Mouse (Mus musculus): ENCODE results near the gene Nlgn2. TPM values are rescaled to one million over a fixed set of nuclear protein-coding genes. Genes with fewer than 3 reads are reported as not detected.

The Nlgn2 gene
- total and polyA plus RNA-seq, 3 experiments, result 20.3 to 43.3 (median 29.8) TPM

DNA sequence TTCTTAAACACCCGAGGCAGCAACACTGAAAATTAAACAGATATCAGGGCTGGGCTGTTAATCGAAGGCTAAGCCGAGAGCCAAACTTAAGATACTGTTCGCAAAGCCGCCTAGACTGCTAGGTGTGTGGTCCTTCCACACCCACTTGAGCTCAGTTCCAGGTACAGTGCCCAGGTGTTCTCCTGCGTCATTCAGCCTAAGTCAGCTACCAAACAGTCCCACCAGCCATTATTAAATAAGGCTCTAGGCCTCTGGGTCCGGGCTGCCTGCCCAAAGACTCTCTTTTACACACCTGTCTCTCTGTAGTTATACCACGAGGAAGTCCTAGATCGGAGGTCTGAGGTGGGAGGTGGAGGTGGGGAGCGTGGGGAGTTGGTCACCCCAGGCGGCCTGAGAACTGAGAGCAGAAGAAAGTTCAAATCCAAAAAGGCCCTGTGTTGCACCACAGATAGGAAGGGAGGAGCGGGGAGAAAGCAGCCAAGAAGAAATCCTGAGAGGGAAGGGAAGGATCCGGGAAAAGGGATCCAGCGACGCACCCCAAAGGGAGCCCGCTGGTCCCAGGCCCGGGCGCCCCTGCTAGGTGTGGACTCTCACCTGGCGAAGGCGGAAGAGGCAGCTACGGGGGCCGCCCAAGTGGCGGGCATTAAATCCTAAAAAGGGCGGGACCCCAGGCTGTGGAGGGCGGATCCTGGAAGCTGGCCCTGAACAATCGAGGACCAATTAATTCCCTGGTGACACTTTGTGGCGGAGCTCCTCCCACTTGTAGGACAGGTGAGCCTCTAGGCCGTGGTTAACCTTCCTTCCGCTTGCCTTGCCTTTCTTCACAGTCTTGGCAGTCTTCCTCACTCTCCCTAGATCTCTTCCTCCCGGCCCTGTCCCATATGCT, 20.8 kb upstream of the Nlgn2 start, which contains the start of gene Tnk1:
Tnk1 (minus strand) TSS at position 618 of the 886 bp plus-strand sequence.
- Histone ChIP-seq H3K9ac (ENCODE audit: control insufficient read depth, low read depth, low read length, poor library complexity, severe bottlenecking) (no peak within 1 kb of the TSS), H3K27ac (ENCODE audit: control insufficient read depth, low read depth, low read length) (no peak within 1 kb of the TSS), H3K4me3 (ENCODE audit: control insufficient read depth in 1 of 2, insufficient read depth in 1 of 2, low read depth in 2 of 2, low read length in 2 of 2) (no peak within 1 kb of the TSS), H3K4me1 (ENCODE audit: control insufficient read depth in 1 of 2, insufficient read depth in 2 of 2, low read length in 2 of 2) (peaks cover 4 to 18% of the 10 kb centered on the region in 2 experiments; a peak in 3 of 4 replicates), H3K36me3 (ENCODE audit: control insufficient read depth in 1 of 2, insufficient read depth in 2 of 2, low read length in 2 of 2) (peaks cover 0 to 12% of the 10 kb centered on the region in 2 experiments; a peak in 2 of 4 replicates), H3K27me3 (ENCODE audit: control insufficient read depth in 1 of 2, insufficient read depth in 2 of 2, low read length in 2 of 2) (no peaks in the 10 kb centered on the region), H3K79me2 (ENCODE audit: control insufficient read depth, insufficient read depth, low read length, poor library complexity) (no peaks in the 10 kb centered on the region), H3K9me3 (replicated peaks; ENCODE audit: insufficient read depth, low read length) (no peaks in the 10 kb centered on the region)
- no peak for TF ChIP-seq GATA1 (IDR thresholded peaks at IDR 0.05; ENCODE audit: low read depth, low read length)
- no peak for TF ChIP-seq MAX (IDR thresholded peaks at IDR 0.05; ENCODE audit: low read length)
- TF ChIP-seq RCOR1 (IDR thresholded peaks at IDR 0.05; ENCODE audit: low read depth, low read length), result no peak
- no peak for TF ChIP-seq E2F4 (IDR thresholded peaks at IDR 0.05; ENCODE audit: borderline replicate concordance, low read depth, low read length)
- no peak for TF ChIP-seq USF1 (IDR thresholded peaks at IDR 0.05; ENCODE audit: low read depth, low read length)
- no peak for TF ChIP-seq CHD1 (IDR thresholded peaks at IDR 0.05; ENCODE audit: low read depth, low read length)
- TF ChIP-seq EP300 (IDR thresholded peaks at IDR 0.05; ENCODE audit: low read depth in 1 of 2, low read length in 2 of 2), result no peak
- TF ChIP-seq MXI1 (IDR thresholded peaks at IDR 0.05; ENCODE audit: low read depth, low read length), result no peak
- no peak for TF ChIP-seq RAD21 (IDR thresholded peaks at IDR 0.05; ENCODE audit: low read depth, low read length)
- TF ChIP-seq JUND (IDR thresholded peaks at IDR 0.05; ENCODE audit: low read depth, low read length), result no peak
- no peak for TF ChIP-seq ZMIZ1 (IDR thresholded peaks at IDR 0.05; ENCODE audit: low read depth, low read length)
- no peak for TF ChIP-seq TBP (IDR thresholded peaks at IDR 0.05; ENCODE audit: low read depth, low read length)
- no peak for TF ChIP-seq HCFC1 (IDR thresholded peaks at IDR 0.05; ENCODE audit: low read depth, low read length)
- no peak for TF ChIP-seq CTCF (IDR thresholded peaks at IDR 0.05 in 2 of 3, conservative IDR thresholded peaks at IDR 0.05 in 1 of 3; ENCODE audit: control insufficient read depth in 1 of 3, insufficient read depth in 1 of 3, low read depth in 2 of 3, low read length in 3 of 3, poor library complexity in 1 of 3, severe bottlenecking in 1 of 3)
- TF ChIP-seq NRF1 (IDR thresholded peaks at IDR 0.05; ENCODE audit: insufficient read depth, low read depth, low read length, poor library complexity, severe bottlenecking), result no peak
- no peak for TF ChIP-seq ETS1 (IDR thresholded peaks at IDR 0.05; ENCODE audit: low read depth, low read length)
- no peak for DNase-seq (ENCODE audit: low read depth, low spot score)

GRCm38 (mm10) chr11:69855347-69855746, 17.8 kb upstream of the Nlgn2 start:
- Histone ChIP-seq H3K4me1 (ENCODE audit: control insufficient read depth in 1 of 2, insufficient read depth in 2 of 2, low read length in 2 of 2) (peaks cover 7 to 21% of the 10 kb centered on the region in 2 experiments; a peak in 3 of 4 replicates), H3K9ac (ENCODE audit: control insufficient read depth, low read depth, low read length, poor library complexity, severe bottlenecking) (no peak overlapping the region), H3K27me3 (ENCODE audit: control insufficient read depth in 1 of 2, insufficient read depth in 2 of 2, low read length in 2 of 2) (no peaks in the 10 kb centered on the region), H3K36me3 (ENCODE audit: control insufficient read depth in 1 of 2, insufficient read depth in 2 of 2, low read length in 2 of 2) (peaks cover 0 to 12% of the 10 kb centered on the region in 2 experiments; a peak in 2 of 4 replicates), H3K27ac (ENCODE audit: control insufficient read depth, low read depth, low read length) (no peak overlapping the region), H3K79me2 (ENCODE audit: control insufficient read depth, insufficient read depth, low read length, poor library complexity) (no peaks in the 10 kb centered on the region), H3K9me3 (replicated peaks; ENCODE audit: insufficient read depth, low read length) (no peaks in the 10 kb centered on the region), H3K4me3 (ENCODE audit: control insufficient read depth in 1 of 2, insufficient read depth in 1 of 2, low read depth in 2 of 2, low read length in 2 of 2) (no peak overlapping the region)
- no peak for DNase-seq (ENCODE audit: low read depth, low spot score)
- TF ChIP-seq NELFE (IDR thresholded peaks at IDR 0.05; ENCODE audit: low read depth, low read length) (no peak), ZNF384 (IDR thresholded peaks at IDR 0.05; ENCODE audit: low read depth, low read length) (no peak), MAZ (IDR thresholded peaks at IDR 0.05; ENCODE audit: low read depth, low read length) (no peak), KAT2A (conservative IDR thresholded peaks at IDR 0.05; ENCODE audit: low read depth, low read length) (no peak), CHD1 (IDR thresholded peaks at IDR 0.05; ENCODE audit: low read depth, low read length) (no peak), CTCF (IDR thresholded peaks at IDR 0.05 in 2 of 3, conservative IDR thresholded peaks at IDR 0.05 in 1 of 3; ENCODE audit: control insufficient read depth in 1 of 3, insufficient read depth in 1 of 3, low read depth in 2 of 3, low read length in 3 of 3, poor library complexity in 1 of 3, severe bottlenecking in 1 of 3) (peak in 2 of 3 experiments; percentile 38 to 65; a peak in 4 of 6 replicates), ZKSCAN1 (IDR thresholded peaks at IDR 0.05; ENCODE audit: low read depth, low read length) (no peak), GABPA (IDR thresholded peaks at IDR 0.05; ENCODE audit: low read depth, low read length) (no peak)
